Mouse (Mus musculus) bone marrow macrophage, adult 2 months (primary cell): ENCODE results near the gene Gpr107.

Experiments used
- CTCF ChIP-seq: IDR thresholded peaks from 2 replicates; pipeline ENCODE4 v1.5.1; 2012; ENCODE audit warnings: low read depth, mild to moderate bottlenecking, low read length, moderate library complexity
- POLR2A ChIP-seq: IDR thresholded peaks from 2 replicates; pipeline ENCODE4 v1.6.1; 2012; ENCODE audit warnings: mild to moderate bottlenecking, low read depth, low read length, borderline replicate concordance

DNA sequence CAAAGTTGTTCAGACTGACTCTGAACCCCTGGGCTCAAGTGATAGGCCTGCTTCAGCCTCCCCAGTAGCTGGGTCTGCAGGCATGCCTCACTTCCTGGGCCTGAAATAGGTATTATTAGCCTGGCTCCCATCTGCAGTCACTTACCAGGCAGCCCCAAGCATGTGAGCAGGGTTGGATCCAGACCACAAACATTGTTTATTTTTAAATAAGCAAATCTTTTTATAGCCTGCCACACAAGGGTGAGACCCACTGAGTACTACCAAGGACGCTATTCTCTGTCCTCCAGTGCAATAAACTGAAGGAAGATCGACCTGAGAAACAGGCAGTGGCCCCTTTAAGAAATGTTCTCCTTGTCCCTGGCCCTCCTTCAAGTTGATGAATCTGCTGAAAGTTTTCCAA, 27.4 kb upstream of the Gpr107 start:
- TF ChIP-seq CTCF (no peak), POLR2A (no peak)
